Mouse (Mus musculus): ENCODE data around the gene Zfp683. TPM values are rescaled to one million over a fixed set of nuclear protein-coding genes. Genes with fewer than 3 reads are reported as not detected.

Zfp683 gene
- polyA plus RNA-seq, 1 experiment: not detected

DNA sequence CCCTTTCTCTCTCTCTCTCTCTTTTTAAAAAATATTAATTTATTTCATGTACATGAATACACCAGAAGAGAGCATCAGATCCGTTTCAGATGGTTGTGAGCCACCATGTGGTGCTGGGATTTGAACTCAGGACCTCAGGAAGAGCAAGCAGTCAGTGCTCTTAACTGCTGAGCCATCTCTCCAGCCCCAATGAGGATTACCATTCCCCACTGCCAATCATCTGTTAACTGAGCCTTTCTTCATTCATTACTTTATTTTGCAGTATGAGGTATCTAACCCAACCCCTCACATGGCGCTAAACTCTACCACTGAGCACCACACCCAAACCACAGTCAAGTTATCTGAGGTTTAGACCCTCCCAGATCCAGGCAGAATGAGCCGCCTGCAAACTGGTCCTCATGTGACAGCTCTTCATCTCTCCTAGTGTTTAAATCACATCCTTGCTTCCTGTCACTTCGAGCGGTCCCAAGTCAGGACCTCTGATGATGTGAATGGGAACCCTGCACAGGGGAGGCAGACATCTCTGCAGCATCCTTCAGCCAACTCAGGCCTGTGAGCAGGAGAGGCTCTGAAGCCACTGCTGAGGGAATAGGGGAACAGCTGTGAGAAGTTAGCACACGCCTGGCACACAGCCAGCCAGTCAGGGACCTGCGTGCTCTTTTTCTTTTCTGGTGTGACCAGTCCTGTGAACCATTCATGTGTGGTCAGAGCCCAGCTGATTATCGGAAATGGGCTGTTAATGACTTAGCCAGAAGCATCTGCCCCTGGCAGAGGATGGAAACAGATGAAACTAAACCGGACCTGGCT is 12.1 kb upstream of the Zfp683 start:
- WGBS: 56% methylated on average over 9 of the region's 9 CpGs
- TF ChIP-seq POLR2A (IDR thresholded peaks at IDR 0.05; ENCODE audit: insufficient read depth, low read depth, low read length) (no peak), CTCF (IDR thresholded peaks at IDR 0.05; ENCODE audit: insufficient read depth, low read depth, low read length) (no peak)
- Histone ChIP-seq H3K4me1 (ENCODE audit: control insufficient read depth, insufficient read depth, low read length) (no peaks in the 10 kb centered on the region), H3K27ac (ENCODE audit: insufficient read depth, low read depth, low read length) (no peak overlapping the region), H3K4me3 (ENCODE audit: insufficient read depth, low read depth, low read length) (no peak overlapping the region)

DNA sequence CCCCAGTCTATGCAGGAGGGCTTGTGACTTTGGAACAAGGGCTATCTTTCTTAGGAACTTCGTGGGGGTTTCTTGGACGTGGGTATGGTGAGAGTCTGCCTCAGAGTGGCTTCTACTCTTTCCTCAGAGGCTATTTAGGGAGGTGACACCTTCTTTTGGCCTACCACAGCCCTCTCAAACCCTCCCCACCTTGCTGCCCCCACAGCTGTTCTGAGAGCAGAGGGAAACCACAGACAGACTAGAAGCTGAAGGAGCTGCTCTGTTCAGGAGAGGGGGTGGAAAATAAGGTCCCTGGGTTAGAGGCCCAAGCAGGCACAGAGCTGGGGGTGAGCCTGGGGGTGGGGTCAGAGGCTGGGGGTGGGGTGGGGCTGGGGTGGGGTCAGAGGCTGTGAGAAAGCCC is 10.6 kb upstream of the Zfp683 start:
- TF ChIP-seq CTCF (IDR thresholded peaks at IDR 0.05; ENCODE audit: insufficient read depth, low read depth, low read length) (no peak), POLR2A (IDR thresholded peaks at IDR 0.05; ENCODE audit: insufficient read depth, low read depth, low read length) (no peak)
- no peak overlapping the region for H3K27ac ChIP-seq (ENCODE audit: insufficient read depth, low read depth, low read length)
- no peak overlapping the region for H3K4me3 ChIP-seq (ENCODE audit: insufficient read depth, low read depth, low read length)
- H3K4me1 ChIP-seq (ENCODE audit: control insufficient read depth, insufficient read depth, low read length): no peaks in the 10 kb centered on the region
- WGBS: 70% methylated on average over 2 of the region's 2 CpGs

DNA sequence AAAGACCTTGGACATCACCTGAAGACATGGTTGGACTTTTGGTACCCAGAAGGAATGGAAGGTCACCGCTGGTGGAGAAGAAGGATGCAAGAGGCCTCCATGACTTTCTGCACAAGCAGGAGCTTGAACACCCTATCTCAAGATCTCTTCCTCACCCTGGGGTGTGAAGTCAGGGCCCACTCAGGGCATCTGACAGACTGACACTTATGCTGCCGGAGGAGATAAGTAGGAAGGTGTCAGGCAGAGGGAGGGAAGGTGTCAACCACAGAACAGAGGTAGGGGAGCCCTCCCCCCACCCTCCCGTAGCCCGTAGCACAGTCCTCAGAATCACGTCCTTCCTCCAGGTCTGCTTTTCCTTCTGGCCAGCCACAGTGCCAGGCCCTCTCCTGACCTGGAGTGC is 6.0 kb upstream of the Zfp683 start:
- Histone ChIP-seq H3K4me3 (ENCODE audit: insufficient read depth, low read depth, low read length) (no peak overlapping the region), H3K27ac (ENCODE audit: insufficient read depth, low read depth, low read length) (no peak overlapping the region), H3K4me1 (ENCODE audit: control insufficient read depth, insufficient read depth, low read length) (peaks cover 3% of the 10 kb centered on the region)
- WGBS: 87% methylated on average over 5 of the region's 5 CpGs
- TF ChIP-seq POLR2A (IDR thresholded peaks at IDR 0.05; ENCODE audit: insufficient read depth, low read depth, low read length) (no peak), CTCF (IDR thresholded peaks at IDR 0.05; ENCODE audit: insufficient read depth, low read depth, low read length) (no peak)

DNA sequence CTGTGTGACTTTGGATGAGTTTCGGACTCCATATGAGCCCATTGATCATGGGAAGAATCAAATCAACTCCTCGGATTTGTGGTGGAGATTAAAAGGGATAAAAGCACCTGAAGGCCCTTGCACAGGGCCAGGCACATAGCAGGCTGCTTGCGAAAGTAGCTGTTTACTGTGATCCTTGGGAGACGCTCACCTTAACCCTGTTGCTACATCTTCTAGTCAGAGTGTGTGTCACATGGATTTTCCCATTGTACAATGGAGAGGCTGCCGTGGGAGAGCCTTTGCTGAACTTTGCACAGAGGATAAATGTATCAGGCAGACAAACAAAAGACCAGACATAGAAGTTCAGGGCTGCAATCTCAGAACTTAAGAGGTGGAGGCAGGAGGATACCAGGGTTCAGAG is 1.7 kb upstream of the Zfp683 start:
- WGBS: 92% methylated on average over 5 of the region's 5 CpGs
- no peak overlapping the region for H3K4me3 ChIP-seq (ENCODE audit: insufficient read depth, low read depth, low read length)
- no peak for TF ChIP-seq CTCF (IDR thresholded peaks at IDR 0.05; ENCODE audit: insufficient read depth, low read depth, low read length)
- H3K27ac ChIP-seq (ENCODE audit: insufficient read depth, low read depth, low read length): no peak overlapping the region
- H3K4me1 ChIP-seq (ENCODE audit: control insufficient read depth, insufficient read depth, low read length): peaks cover 5% of the 10 kb centered on the region

DNA sequence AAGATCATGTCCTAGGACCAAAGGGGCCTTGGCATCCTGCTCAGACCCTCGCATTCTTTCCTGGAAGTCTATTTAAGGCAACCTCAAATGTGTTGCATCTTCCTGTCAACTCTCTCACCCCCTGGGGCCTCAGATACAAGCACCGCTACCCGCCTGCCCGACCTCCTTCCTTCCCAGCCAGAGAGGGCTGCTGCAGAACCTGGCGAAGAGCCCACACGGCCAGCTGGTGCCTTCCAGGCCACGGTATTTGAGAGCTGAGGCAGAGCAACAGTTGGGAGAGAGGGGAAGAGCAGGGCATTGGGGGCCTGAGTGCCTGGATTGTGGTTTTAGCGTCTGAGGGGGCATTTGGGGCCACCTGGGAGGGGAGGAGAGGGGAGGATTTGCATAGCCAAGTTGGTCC is 1.1 kb upstream of the Zfp683 start:
- Histone ChIP-seq H3K4me3 (ENCODE audit: insufficient read depth, low read depth, low read length) (no peak overlapping the region), H3K27ac (ENCODE audit: insufficient read depth, low read depth, low read length) (no peak overlapping the region), H3K4me1 (ENCODE audit: control insufficient read depth, insufficient read depth, low read length) (peaks cover 5% of the 10 kb centered on the region)
- WGBS: 24% methylated on average over 8 of the region's 8 CpGs
- TF ChIP-seq CTCF (IDR thresholded peaks at IDR 0.05; ENCODE audit: insufficient read depth, low read depth, low read length) (no peak), POLR2A (IDR thresholded peaks at IDR 0.05; ENCODE audit: insufficient read depth, low read depth, low read length) (no peak)

DNA sequence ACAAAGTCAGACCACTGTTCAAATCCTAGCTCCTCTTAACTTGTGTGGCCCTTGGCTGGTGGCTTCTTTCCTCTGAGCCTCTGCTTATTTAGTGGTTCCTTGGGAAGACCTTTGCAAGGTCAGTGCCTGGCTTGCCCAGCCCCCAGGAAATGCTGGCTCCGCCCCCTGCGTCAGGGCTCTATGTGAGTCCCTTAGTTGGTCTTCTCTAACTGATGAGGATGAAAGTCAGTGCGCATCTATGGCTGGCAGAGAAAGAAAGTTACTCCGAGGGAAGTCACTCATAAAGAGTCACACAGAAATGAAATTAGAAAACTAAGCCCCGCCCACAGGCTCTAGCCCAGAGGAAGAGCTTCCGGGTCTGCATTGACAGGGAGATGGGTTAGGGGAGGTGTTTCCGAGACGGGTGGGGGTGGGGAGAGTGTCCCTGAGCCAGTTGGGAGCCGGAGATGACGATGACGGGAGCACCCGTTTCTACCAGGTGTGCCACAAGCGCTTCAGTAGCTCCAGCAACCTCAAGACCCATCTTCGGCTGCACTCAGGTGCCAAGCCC is 4.6 kb downstream of the Zfp683 start:
- Histone ChIP-seq H3K4me3 (ENCODE audit: insufficient read depth, low read depth, low read length) (no peak overlapping the region), H3K4me1 (ENCODE audit: control insufficient read depth, insufficient read depth, low read length) (no peaks in the 10 kb centered on the region), H3K27ac (ENCODE audit: insufficient read depth, low read depth, low read length) (no peak overlapping the region)
- WGBS: 47% methylated on average over 14 of the region's 14 CpGs
- TF ChIP-seq CTCF (IDR thresholded peaks at IDR 0.05; ENCODE audit: insufficient read depth, low read depth, low read length) (no peak), POLR2A (IDR thresholded peaks at IDR 0.05; ENCODE audit: insufficient read depth, low read depth, low read length) (no peak)

DNA sequence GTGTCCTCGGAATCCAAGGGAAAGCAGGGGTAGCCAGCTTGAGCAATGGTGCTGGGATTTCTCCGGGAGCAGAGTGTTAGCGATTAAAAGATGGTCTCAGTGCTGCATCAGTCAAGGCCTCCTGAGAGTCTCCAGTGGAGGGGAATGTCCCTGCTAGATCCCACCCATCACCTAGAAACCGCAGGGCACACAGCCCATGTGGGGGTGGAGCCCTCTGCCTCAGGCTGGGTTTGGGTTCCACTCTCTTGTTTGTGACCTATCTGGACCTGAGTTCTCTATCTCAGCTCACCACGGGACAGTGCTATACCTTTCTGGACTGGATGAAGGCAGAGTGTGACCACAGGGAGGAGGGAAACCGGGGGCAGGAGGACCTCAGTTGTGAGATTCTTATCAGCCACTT is 5.3 kb downstream of the Zfp683 start:
- no peak overlapping the region for H3K4me3 ChIP-seq (ENCODE audit: insufficient read depth, low read depth, low read length)
- H3K27ac ChIP-seq (ENCODE audit: insufficient read depth, low read depth, low read length): no peak overlapping the region
- no peaks in the 10 kb centered on the region for H3K4me1 ChIP-seq (ENCODE audit: control insufficient read depth, insufficient read depth, low read length)
- WGBS: 86% methylated on average over 6 of the region's 6 CpGs
- TF ChIP-seq POLR2A (IDR thresholded peaks at IDR 0.05; ENCODE audit: insufficient read depth, low read depth, low read length): no peak

DNA sequence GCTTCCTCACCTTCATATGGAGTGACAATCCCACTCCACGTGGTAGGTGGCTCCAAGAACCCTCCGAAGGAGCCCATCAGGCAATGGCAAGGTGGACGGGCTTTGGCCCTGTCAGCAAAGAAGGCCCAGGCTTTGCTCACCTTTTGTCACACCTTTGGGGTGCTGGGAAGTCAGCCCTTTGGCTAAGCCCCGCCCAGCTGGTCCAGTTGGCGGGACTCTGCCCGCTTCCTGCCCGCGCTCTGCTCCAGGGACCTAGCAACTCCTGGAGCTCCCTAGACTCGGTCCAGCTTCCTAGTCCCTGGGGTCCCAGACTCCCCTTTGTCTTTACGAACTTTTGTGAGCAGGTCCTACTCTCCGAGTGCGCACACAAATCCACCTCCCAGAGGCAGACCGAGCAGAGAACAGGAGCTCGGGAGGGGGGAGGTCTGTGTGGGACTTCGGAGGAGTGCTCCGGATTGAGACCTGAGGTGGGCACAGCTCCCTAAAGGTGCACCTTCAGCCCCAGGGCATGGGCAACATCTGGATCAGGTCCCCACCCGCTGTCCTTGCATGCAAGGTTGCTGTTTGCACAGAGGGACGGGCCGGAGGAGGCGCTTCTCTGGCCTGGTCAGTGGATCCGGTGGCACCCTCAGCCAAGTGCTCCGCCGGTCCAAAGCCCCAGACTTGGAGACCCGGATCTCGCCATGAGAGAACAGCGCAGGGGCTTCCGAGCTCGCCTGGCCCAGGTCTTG is 6.7 kb downstream of the Zfp683 start, which contains the start of gene Crybg2:
Gene Crybg2, plus strand, starts transcription at position 681 of the 731 bp plus-strand sequence.
- Histone ChIP-seq H3K27ac (ENCODE audit: insufficient read depth, low read depth, low read length) (no peak within 1 kb of the TSS), H3K4me3 (ENCODE audit: insufficient read depth, low read depth, low read length) (no peak within 1 kb of the TSS), H3K4me1 (ENCODE audit: control insufficient read depth, insufficient read depth, low read length) (peaks cover 2% of the 10 kb centered on the region; the same call in 1 of the 2 replicates)
- no peak for TF ChIP-seq CTCF (IDR thresholded peaks at IDR 0.05; ENCODE audit: insufficient read depth, low read depth, low read length)
- WGBS: 69% methylated on average over 28 of the region's 28 CpGs

DNA sequence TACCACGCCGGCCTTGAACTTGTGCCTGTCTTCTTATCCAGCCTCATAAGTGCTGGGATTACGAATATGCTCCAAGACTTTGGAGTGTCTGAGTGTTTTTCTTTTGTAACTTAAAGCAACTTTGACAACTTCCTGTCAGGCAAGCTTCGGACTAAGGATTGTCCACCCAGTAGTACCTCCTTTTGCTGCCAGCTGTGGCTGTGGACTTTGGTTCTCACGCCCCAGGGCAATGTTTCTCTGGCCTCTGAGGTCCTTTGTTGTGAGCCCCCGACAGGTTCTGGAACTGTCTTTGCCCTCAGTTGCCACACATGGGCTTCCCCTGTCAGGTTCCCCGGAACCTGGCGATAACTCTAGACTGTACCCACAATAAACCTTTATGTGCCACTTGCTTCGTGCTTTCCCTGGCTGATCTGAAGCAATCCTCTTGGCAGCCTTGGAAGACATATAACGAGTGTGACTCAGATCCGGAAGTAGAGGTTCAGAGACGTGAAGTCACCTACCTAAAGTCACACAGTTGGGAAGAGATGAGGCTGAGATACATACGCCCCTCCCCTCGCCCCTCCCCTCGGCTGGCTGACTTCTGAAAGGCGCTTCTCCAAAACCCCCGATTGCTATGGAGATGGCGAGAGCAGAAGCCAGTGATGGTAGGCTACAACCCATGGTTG is 7.7 kb downstream of the Zfp683 start:
- Histone ChIP-seq H3K4me3 (ENCODE audit: insufficient read depth, low read depth, low read length) (no peak overlapping the region), H3K4me1 (ENCODE audit: control insufficient read depth, insufficient read depth, low read length) (peaks cover 10% of the 10 kb centered on the region), H3K27ac (ENCODE audit: insufficient read depth, low read depth, low read length) (no peak overlapping the region)
- WGBS: 69% methylated on average over 18 of the region's 18 CpGs
- TF ChIP-seq CTCF (IDR thresholded peaks at IDR 0.05; ENCODE audit: insufficient read depth, low read depth, low read length) (no peak), POLR2A (IDR thresholded peaks at IDR 0.05; ENCODE audit: insufficient read depth, low read depth, low read length) (no peak)
